Mouse (Mus musculus): ENCODE data around the gene Megf9. TPM values are rescaled to one million over a fixed set of nuclear protein-coding genes. Genes with fewer than 3 reads are reported as not detected.

The Megf9 gene
- total RNA-seq, 2 experiments from 2014 or later = 11.6 to 14.1 TPM

Other genes with a start within 250 kb of the Megf9 start
- gene Cdk5rap2, start 124.6 kb downstream of the Megf9 start, total RNA-seq (2014; fragmentation: Nextera tagmentation) = 9.8 and 14.9 TPM in 2 replicates
- gene Cdk5rap2, start 124.6 kb downstream of the Megf9 start, total RNA-seq (2017) = 25.8 and 27.2 TPM in 2 replicates

All from granulocyte monocyte progenitor cell, adult 5-6 weeks (primary cell).